Mouse (Mus musculus) heart, embryonic 14.5 days (tissue): Measurements from ENCODE around the gene Th. TPM values are rescaled to one million over a fixed set of nuclear protein-coding genes. Genes with fewer than 3 reads are reported as not detected.

Experiments used
- ATAC-seq: fragments of 200-750 bp; cut with Nextera tagmentation; 2 replicates; pipeline ENCODE4 v1.8.0; 2017; ENCODE audit warnings: low read depth, moderate TSS enrichment; ENCODE audit not compliant: insufficient number of reproducible peaks, insufficient read depth, low FRiP score
- H3K27ac ChIP-seq, 2 experiments: fragments of 200-500 bp in 1 of 2; fragments of 300-500 bp in 1 of 2; sonication (generic) in 1 of 2; replicated peaks in 1 of 2; 2 replicates each; pipeline ENCODE4 v1.5.1; 2012 to 2014; ENCODE audit warnings: low read depth in 2 of 2, low read length in 2 of 2, control low read depth in 1 of 2, mild to moderate bottlenecking in 1 of 2, mixed read lengths in 1 of 2; ENCODE audit not compliant: control insufficient read depth in 1 of 2, insufficient read depth in 1 of 2
- H3K27me3 ChIP-seq: fragments of 300-500 bp; sonication (generic); 2 replicates; pipeline ENCODE4 v1.6.1; 2014; ENCODE audit warnings: mild to moderate bottlenecking, low read length, control low read depth; ENCODE audit not compliant: control insufficient read depth, insufficient read depth
- H3K36me3 ChIP-seq: fragments of 300-500 bp; sonication (generic); 2 replicates; pipeline ENCODE4 v1.6.1; 2014; ENCODE audit warnings: mild to moderate bottlenecking, control low read depth, low read length, mixed read lengths; ENCODE audit not compliant: control insufficient read depth, insufficient read depth
- H3K4me1 ChIP-seq, 2 experiments: fragments of 200-500 bp in 1 of 2; fragments of 300-500 bp in 1 of 2; sonication (generic) in 1 of 2; 2 replicates each; pipeline ENCODE4 v1.6.1; 2012 to 2014; ENCODE audit warnings: low read length in 2 of 2, control low read depth in 1 of 2, mixed read lengths in 1 of 2; ENCODE audit not compliant: control insufficient read depth in 2 of 2, insufficient read depth in 2 of 2
- H3K4me2 ChIP-seq: fragments of 300-500 bp; sonication (generic); 2 replicates; pipeline ENCODE4 v1.6.1; 2014; ENCODE audit warnings: mild to moderate bottlenecking, low read length
- H3K4me3 ChIP-seq, 2 experiments: fragments of 200-500 bp in 1 of 2; fragments of 300-500 bp in 1 of 2; sonication (generic) in 1 of 2; 2 replicates each; pipeline ENCODE4 v1.5.1; 2012 to 2014; ENCODE audit warnings: low read length in 2 of 2, mild to moderate bottlenecking in 2 of 2, control low read depth in 1 of 2, low read depth in 1 of 2, moderate library complexity in 1 of 2; ENCODE audit not compliant: control insufficient read depth in 1 of 2, insufficient read depth in 1 of 2
- H3K9ac ChIP-seq: fragments of 300-500 bp; sonication (generic); 2 replicates; pipeline ENCODE4 v1.6.1; 2014; ENCODE audit warnings: mild to moderate bottlenecking, low read length
- H3K9me3 ChIP-seq: fragments of 300-500 bp; sonication (generic); 2 replicates; pipeline ENCODE4 v1.6.1; 2016; ENCODE audit warnings: low read length, control low read depth; ENCODE audit not compliant: control insufficient read depth
- WGBS: fragments of 180-500 bp; shearing (Covaris S2); extraction: QIAGEN DNeasy Blood & Tissue Kit; methylation state at CpG from one replicate; pipeline ENCODE4 v1.1.7; 2014; 5-methylcytosine and 5-hydroxymethylcytosine counted together
- polyA plus RNA-seq: library from polyadenylated mRNA; unstranded; fragments of >200 nt; fragmentation: Nextera tagmentation; extraction: Ambion mirVana; gene quantifications from 2 replicates; pipeline ENCODE4 v1.2.1, GENCODE M21; 2014

The Th gene
- polyA plus RNA-seq, 1 experiment from 2014 or later: 0.57 TPM

- H3K9me3 ChIP-seq: 0 out of 2 replicates have a peak, but pooled peaks cover 4% of the 10 kb centered on the region
- 11% methylated on average over 1 of the region's 1 CpGs for WGBS
- H3K4me2 ChIP-seq: no peak overlapping the region
- no peaks in the 10 kb centered on the region for H3K36me3 ChIP-seq
- H3K27ac ChIP-seq: no peak overlapping the region
- H3K4me1 ChIP-seq: no peaks in the 10 kb centered on the region
- H3K27me3 ChIP-seq: peaks cover 4% of the 10 kb centered on the region; the same call in 1 of the 2 replicates
- ATAC-seq: no peak
- no peak overlapping the region for H3K4me3 ChIP-seq
- H3K9ac ChIP-seq: no peak overlapping the region
These were observed 18.6 kb upstream of the Th start for GRCm38 (mm10) chr7:142949568-142949967.

GRCm38 (mm10) chr7:142937631-142938030, 6.7 kb upstream of the Th start:
- H3K9me3 ChIP-seq: no peaks in the 10 kb centered on the region

GRCm38 (mm10) chr7:142935708-142936107, 4.8 kb upstream of the Th start:
- no peak for ATAC-seq
- Histone ChIP-seq H3K27ac (no peak overlapping the region), H3K4me1 (no peaks in the 10 kb centered on the region), H3K9me3 (no peaks in the 10 kb centered on the region), H3K4me3 (no peak overlapping the region), H3K9ac (no peak overlapping the region), H3K27me3 (no peaks in the 10 kb centered on the region), H3K4me2 (no peak overlapping the region), H3K36me3 (no peaks in the 10 kb centered on the region)
- WGBS: 81% methylated on average over 14 of the region's 14 CpGs

More at GRCm38 (mm10) chr7:142937631-142938030, 6.7 kb upstream of the Th start:
- Histone ChIP-seq H3K4me2 (no peak overlapping the region), H3K4me1 (no peaks in the 10 kb centered on the region), H3K36me3 (no peaks in the 10 kb centered on the region), H3K9ac (no peak overlapping the region), H3K27me3 (no peaks in the 10 kb centered on the region), H3K27ac (no peak overlapping the region), H3K4me3 (no peak overlapping the region)
- ATAC-seq: no peak

- H3K27ac ChIP-seq: no peak overlapping the region
These were observed 1.5 kb upstream of the Th start for GRCm38 (mm10) chr7:142932469-142932868.

GRCm38 (mm10) chr7:142929516-142929915, 1.4 kb downstream of the Th start:
- Histone ChIP-seq H3K36me3 (no peaks in the 10 kb centered on the region), H3K27me3 (peaks cover 4% of the 10 kb centered on the region; the same call in 1 of the 2 replicates), H3K9ac (no peak overlapping the region), H3K27ac (no peak overlapping the region), H3K4me3 (no peak overlapping the region), H3K4me2 (no peak overlapping the region), H3K9me3 (no peaks in the 10 kb centered on the region), H3K4me1 (peaks cover 4 to 7% of the 10 kb centered on the region in 2 experiments; a peak in 2 of 4 replicates)
- 48% methylated on average over 2 of the region's 2 CpGs for WGBS
- ATAC-seq: no peak

More at GRCm38 (mm10) chr7:142932469-142932868, 1.5 kb upstream of the Th start:
- Histone ChIP-seq H3K9ac (no peak overlapping the region), H3K4me1 (peaks cover 4 to 7% of the 10 kb centered on the region in 2 experiments; a peak in 2 of 4 replicates), H3K9me3 (no peaks in the 10 kb centered on the region), H3K4me3 (no peak overlapping the region), H3K36me3 (no peaks in the 10 kb centered on the region), H3K27me3 (no peaks in the 10 kb centered on the region), H3K4me2 (no peak overlapping the region)
- 67% methylated on average over 3 of the region's 3 CpGs for WGBS
- ATAC-seq: no peak

GRCm38 (mm10) chr7:142927293-142927692, 3.6 kb downstream of the Th start:
- Histone ChIP-seq H3K4me1 (peaks cover 4 to 7% of the 10 kb centered on the region in 2 experiments; a peak in 2 of 4 replicates), H3K9ac (no peak overlapping the region), H3K9me3 (no peaks in the 10 kb centered on the region), H3K27ac (no peak overlapping the region), H3K4me2 (no peak overlapping the region), H3K27me3 (peaks cover 9% of the 10 kb centered on the region), H3K36me3 (no peaks in the 10 kb centered on the region), H3K4me3 (no peak overlapping the region)
- ATAC-seq: no peak
- WGBS: 79% methylated on average over 8 of the region's 8 CpGs

- Histone ChIP-seq H3K4me2 (no peak overlapping the region), H3K36me3 (no peaks in the 10 kb centered on the region), H3K27ac (no peak overlapping the region), H3K4me1 (0 out of 4 replicates have a peak, but pooled peaks cover 0 to 4% of the 10 kb centered on the region in 2 experiments), H3K9ac (no peak overlapping the region), H3K9me3 (no peaks in the 10 kb centered on the region), H3K4me3 (no peak overlapping the region), H3K27me3 (peaks cover 64% of the 10 kb centered on the region)
- ATAC-seq: peak; percentile 47
- 20% methylated on average over 8 of the region's 8 CpGs for WGBS
These were observed 12.0 kb downstream of the Th start for GRCm38 (mm10) chr7:142918641-142919628.
